Mouse (Mus musculus): ENCODE measurements around the gene Dhrs3. TPM values are rescaled to one million over a fixed set of nuclear protein-coding genes. Genes with fewer than 3 reads are reported as not detected.

Dhrs3 gene
- polyA plus RNA-seq (2016; fragmentation: Nextera tagmentation; extraction: Ambion mirVana), result 22.0 and 30.2 TPM in 2 replicates

DNA sequence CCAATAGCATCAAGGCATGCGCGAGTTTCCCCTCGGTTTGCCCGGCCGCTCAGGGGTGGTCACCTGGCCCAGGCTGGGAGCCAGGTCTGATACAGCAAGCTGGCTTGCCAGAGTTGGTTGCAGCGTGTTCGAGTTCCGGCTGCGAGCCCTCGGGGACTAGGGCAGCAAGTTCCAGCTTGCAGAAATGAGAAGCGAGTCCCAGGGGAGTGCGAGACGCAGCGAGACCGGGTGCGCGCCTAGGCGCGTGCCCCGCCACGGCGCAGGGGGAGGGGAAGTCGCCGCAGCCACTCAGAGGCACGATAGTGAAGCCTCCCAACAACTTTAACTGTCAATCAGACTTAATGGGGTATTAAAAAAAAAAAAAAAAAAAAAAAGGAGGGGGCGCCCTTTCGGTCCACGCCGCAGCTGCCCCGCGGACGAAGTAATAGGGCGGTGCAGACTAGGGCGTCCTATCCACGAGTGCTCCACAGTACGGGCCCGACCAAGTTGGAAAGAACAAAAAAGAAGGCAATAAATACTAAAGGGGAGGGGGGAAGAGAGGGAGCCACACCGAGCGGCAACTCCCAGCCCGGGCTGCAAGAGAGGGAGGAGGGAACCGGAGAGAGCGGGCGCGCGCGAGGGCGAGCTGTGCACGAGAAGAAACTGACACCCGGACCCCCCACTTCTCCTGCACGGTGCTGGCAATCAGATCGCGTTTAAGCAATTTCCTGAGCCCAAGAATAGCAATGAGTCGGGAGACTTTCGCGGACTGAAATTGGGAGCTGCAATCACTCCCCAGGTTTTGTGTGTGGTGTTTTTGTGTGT lies at the start of gene Dhrs3:
Gene Dhrs3, plus strand, starts transcription at position 695 of the 804 bp plus-strand sequence.
- Histone ChIP-seq H3K27me3 (replicated peaks; ENCODE audit: low read depth, poor library complexity, severe bottlenecking) (peaks cover 36% of the 10 kb centered on the region), H3K36me3 (replicated peaks) (no peaks in the 10 kb centered on the region), H3K27ac (replicated peaks) (peak within 1 kb of the TSS; percentile 83), H3K4me1 (peaks cover 55% of the 10 kb centered on the region), H3K4me3 (peak within 1 kb of the TSS; percentile 70), H3K9me3 (no peaks in the 10 kb centered on the region)
- DNase-seq (ENCODE audit: low spot score), result peak; percentile 92
- WGBS, result under 1% methylated on average over 55 of the region's 55 CpGs

GRCm38 (mm10) chr4:144861756-144862505 lies 30.7 kb upstream of the Dhrs3 start:
- Histone ChIP-seq H3K4me3 (no peak overlapping the region), H3K9me3 (no peaks in the 10 kb centered on the region), H3K36me3 (replicated peaks) (no peaks in the 10 kb centered on the region), H3K4me1 (no peaks in the 10 kb centered on the region), H3K27ac (replicated peaks) (no peak overlapping the region), H3K27me3 (replicated peaks; ENCODE audit: low read depth, poor library complexity, severe bottlenecking) (no peaks in the 10 kb centered on the region)
- 75% methylated on average over 3 of the region's 3 CpGs for WGBS
- no peak for DNase-seq (ENCODE audit: low spot score)

DNA sequence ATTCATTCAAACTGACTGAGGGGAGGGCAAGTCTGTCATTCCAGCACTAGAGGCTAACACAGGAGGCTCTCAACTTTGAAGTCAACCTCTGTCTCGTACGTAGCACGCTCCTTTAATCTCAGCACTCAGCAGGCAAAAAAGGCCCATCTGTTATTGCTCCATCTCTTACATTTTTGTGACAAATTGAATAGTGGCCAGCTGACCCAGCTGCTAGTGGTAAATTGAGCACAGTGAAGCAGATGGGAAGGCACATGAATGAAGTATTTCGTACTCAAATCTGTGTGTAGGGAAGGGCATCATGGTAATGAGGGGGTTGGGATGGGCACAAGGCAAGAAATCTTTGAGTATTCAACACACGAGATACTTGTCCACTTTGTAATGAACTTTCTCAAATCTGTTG lies 24.7 kb upstream of the Dhrs3 start:
- DNase-seq (ENCODE audit: low spot score), result no peak
- 83% methylated on average over 5 of the region's 5 CpGs for WGBS
- no peaks in the 10 kb centered on the region for H3K9me3 ChIP-seq

GRCm38 (mm10) chr4:144868584-144868983 lies 24.0 kb upstream of the Dhrs3 start:
- Histone ChIP-seq H3K27ac (replicated peaks) (no peak overlapping the region), H3K4me1 (no peaks in the 10 kb centered on the region), H3K36me3 (replicated peaks) (no peaks in the 10 kb centered on the region), H3K4me3 (no peak overlapping the region), H3K27me3 (replicated peaks; ENCODE audit: low read depth, poor library complexity, severe bottlenecking) (no peaks in the 10 kb centered on the region), H3K9me3 (no peaks in the 10 kb centered on the region)
- no peak for DNase-seq (ENCODE audit: low spot score)
- 90% methylated on average over 4 of the region's 4 CpGs for WGBS

More for the DNA sequence above, 24.7 kb upstream of the Dhrs3 start:
- Histone ChIP-seq H3K27me3 (replicated peaks; ENCODE audit: low read depth, poor library complexity, severe bottlenecking) (no peaks in the 10 kb centered on the region), H3K4me1 (no peaks in the 10 kb centered on the region), H3K36me3 (replicated peaks) (no peaks in the 10 kb centered on the region), H3K27ac (replicated peaks) (no peak overlapping the region), H3K4me3 (no peak overlapping the region)

DNA sequence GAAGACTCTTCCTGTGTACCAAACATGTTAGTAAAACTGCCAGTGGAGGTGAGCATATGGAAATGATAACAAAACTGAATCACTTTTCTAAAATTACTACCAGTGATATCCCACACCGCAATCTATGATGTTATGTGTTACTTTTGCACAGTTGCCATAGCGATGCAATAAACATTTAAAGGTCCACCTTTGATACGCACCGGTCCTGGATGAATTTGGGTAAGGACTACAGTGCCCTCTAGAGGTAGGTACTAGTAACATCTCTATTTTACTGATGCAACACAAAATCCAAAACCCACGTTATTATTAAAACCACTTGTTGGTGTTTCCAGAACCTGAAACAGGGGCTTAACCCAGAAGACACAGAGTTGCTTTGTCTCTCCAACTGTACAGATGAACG lies 19.7 kb upstream of the Dhrs3 start:
- H3K4me1 ChIP-seq, result no peaks in the 10 kb centered on the region
- no peaks in the 10 kb centered on the region for H3K27me3 ChIP-seq (replicated peaks; ENCODE audit: low read depth, poor library complexity, severe bottlenecking)
- no peak overlapping the region for H3K27ac ChIP-seq (replicated peaks)
- no peak overlapping the region for H3K4me3 ChIP-seq
- H3K36me3 ChIP-seq (replicated peaks), result no peaks in the 10 kb centered on the region
- WGBS, result 40% methylated on average over 6 of the region's 6 CpGs
- H3K9me3 ChIP-seq, result no peaks in the 10 kb centered on the region
- DNase-seq (ENCODE audit: low spot score), result no peak

- Histone ChIP-seq H3K9me3 (no peaks in the 10 kb centered on the region), H3K4me3 (no peak overlapping the region), H3K36me3 (replicated peaks) (no peaks in the 10 kb centered on the region), H3K27ac (replicated peaks) (no peak overlapping the region), H3K27me3 (replicated peaks; ENCODE audit: low read depth, poor library complexity, severe bottlenecking) (no peaks in the 10 kb centered on the region), H3K4me1 (no peaks in the 10 kb centered on the region)
- WGBS, result 79% methylated on average over 2 of the region's 2 CpGs
- DNase-seq (ENCODE audit: low spot score), result no peak
Measured at GRCm38 (mm10) chr4:144875576-144876093, 17.0 kb upstream of the Dhrs3 start.

DNA sequence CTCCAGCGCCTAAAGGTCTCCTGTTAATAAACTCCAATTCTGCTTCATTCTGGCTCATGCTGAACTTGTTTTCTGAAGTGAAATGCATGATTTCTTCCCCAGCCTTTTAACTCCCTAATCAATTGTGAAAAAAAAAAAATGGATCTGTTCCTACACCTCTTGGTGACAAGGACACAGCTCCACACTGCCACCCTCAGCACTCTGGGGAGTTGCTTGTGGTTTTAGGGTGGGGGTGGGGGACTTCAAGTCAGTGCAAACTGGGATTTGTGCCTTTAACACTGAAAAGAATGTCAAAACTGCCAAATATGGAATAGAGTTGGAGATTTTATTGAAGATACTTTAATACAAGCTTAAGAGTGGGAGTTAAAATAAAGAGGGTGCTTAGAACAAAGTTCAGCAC lies 13.1 kb upstream of the Dhrs3 start:
- Histone ChIP-seq H3K36me3 (replicated peaks) (no peaks in the 10 kb centered on the region), H3K27ac (replicated peaks) (no peak overlapping the region), H3K4me1 (peaks cover 13% of the 10 kb centered on the region; the same call in 1 of the 2 replicates), H3K4me3 (no peak overlapping the region), H3K27me3 (replicated peaks; ENCODE audit: low read depth, poor library complexity, severe bottlenecking) (no peaks in the 10 kb centered on the region), H3K9me3 (no peaks in the 10 kb centered on the region)
- WGBS, result 63% methylated on average over 1 of the region's 1 CpGs
- no peak for DNase-seq (ENCODE audit: low spot score)

GRCm38 (mm10) chr4:144881376-144881775 lies 11.3 kb upstream of the Dhrs3 start:
- H3K27me3 ChIP-seq (replicated peaks; ENCODE audit: low read depth, poor library complexity, severe bottlenecking), result no peaks in the 10 kb centered on the region
- no peak for DNase-seq (ENCODE audit: low spot score)
- WGBS, result 71% methylated on average over 2 of the region's 2 CpGs
- no peaks in the 10 kb centered on the region for H3K36me3 ChIP-seq (replicated peaks)
- H3K27ac ChIP-seq (replicated peaks), result no peak overlapping the region
- no peak overlapping the region for H3K4me3 ChIP-seq
- H3K9me3 ChIP-seq, result no peaks in the 10 kb centered on the region
- H3K4me1 ChIP-seq, result peaks cover 13% of the 10 kb centered on the region; the same call in 1 of the 2 replicates

DNA sequence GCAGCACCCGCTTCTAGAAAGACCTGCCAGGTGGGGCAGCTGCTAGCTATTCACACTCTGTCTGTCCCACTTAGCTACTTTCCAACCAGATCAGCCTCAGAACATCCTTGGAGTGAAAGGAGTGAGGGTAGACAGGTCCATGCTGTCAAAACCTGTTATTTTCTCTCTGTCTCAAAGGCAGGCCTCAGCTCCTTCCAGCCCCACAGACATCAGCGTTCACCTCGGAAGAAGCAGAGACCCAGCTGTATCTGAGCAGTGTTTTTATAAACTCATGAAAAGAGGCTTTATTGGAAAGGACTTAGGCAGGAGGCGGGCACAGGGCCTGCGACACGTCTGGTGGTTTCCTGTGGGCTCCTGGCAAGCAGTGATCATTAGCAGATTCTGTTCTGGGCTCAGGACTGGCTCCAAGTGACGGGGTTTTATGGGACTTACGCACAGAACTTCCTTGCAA lies 9.7 kb upstream of the Dhrs3 start:
- H3K9me3 ChIP-seq, result no peaks in the 10 kb centered on the region
- H3K4me1 ChIP-seq, result peaks cover 13% of the 10 kb centered on the region; the same call in 1 of the 2 replicates
- H3K4me3 ChIP-seq, result no peak overlapping the region
- H3K36me3 ChIP-seq (replicated peaks), result no peaks in the 10 kb centered on the region
- 50% methylated on average over 8 of the region's 8 CpGs for WGBS
- H3K27ac ChIP-seq (replicated peaks), result no peak overlapping the region
- H3K27me3 ChIP-seq (replicated peaks; ENCODE audit: low read depth, poor library complexity, severe bottlenecking), result no peaks in the 10 kb centered on the region
- DNase-seq (ENCODE audit: low spot score), result no peak

DNA sequence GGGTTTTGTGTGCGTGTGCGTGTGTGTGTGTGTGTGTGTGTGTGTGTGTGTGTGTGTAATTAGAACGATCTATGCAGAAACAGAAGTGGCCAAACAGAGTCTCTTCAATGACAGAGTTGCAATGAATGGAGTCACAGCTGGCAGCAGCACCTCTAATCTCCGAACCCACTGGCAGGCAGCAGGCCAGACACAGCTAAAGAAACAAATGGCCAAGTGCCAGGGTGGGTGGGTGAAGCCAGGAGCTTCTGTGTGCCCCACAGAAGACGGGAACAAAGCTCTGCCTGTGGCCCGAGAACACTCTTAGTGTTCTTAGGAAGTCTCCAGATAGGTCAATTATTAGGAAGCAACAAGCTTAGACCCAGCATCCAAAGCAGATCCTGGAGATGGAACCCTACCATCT lies 6.2 kb upstream of the Dhrs3 start:
- WGBS, result 78% methylated on average over 6 of the region's 6 CpGs
- Histone ChIP-seq H3K36me3 (replicated peaks) (no peaks in the 10 kb centered on the region), H3K27me3 (replicated peaks; ENCODE audit: low read depth, poor library complexity, severe bottlenecking) (peaks cover 7% of the 10 kb centered on the region), H3K27ac (replicated peaks) (no peak overlapping the region), H3K4me3 (no peak overlapping the region), H3K4me1 (peaks cover 21% of the 10 kb centered on the region), H3K9me3 (no peaks in the 10 kb centered on the region)
- DNase-seq (ENCODE audit: low spot score), result no peak

DNA sequence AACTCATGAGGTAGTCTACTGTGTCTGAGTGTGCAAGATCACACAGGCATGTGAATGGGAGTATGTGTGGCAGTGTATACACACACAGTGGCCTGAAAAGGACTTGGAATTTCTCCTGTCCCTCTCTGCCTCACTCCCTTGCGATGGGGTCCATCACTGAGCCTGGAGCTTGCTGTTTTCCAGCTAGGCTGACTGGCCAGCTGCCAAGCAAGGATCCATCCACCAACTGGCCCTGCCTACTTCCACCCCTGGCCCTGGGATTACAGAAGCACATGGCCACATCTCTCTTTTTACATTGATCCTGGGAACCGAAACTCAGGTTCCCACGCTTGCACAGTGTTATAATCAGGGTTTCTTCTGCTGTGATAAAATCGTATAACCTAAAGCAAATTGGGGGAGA lies 3.9 kb upstream of the Dhrs3 start:
- Histone ChIP-seq H3K4me3 (no peak overlapping the region), H3K27me3 (replicated peaks; ENCODE audit: low read depth, poor library complexity, severe bottlenecking) (peaks cover 19% of the 10 kb centered on the region), H3K4me1 (peaks cover 23% of the 10 kb centered on the region), H3K36me3 (replicated peaks) (no peaks in the 10 kb centered on the region), H3K9me3 (no peaks in the 10 kb centered on the region), H3K27ac (replicated peaks) (no peak overlapping the region)
- no peak for DNase-seq (ENCODE audit: low spot score)
- 93% methylated on average over 4 of the region's 4 CpGs for WGBS

DNA sequence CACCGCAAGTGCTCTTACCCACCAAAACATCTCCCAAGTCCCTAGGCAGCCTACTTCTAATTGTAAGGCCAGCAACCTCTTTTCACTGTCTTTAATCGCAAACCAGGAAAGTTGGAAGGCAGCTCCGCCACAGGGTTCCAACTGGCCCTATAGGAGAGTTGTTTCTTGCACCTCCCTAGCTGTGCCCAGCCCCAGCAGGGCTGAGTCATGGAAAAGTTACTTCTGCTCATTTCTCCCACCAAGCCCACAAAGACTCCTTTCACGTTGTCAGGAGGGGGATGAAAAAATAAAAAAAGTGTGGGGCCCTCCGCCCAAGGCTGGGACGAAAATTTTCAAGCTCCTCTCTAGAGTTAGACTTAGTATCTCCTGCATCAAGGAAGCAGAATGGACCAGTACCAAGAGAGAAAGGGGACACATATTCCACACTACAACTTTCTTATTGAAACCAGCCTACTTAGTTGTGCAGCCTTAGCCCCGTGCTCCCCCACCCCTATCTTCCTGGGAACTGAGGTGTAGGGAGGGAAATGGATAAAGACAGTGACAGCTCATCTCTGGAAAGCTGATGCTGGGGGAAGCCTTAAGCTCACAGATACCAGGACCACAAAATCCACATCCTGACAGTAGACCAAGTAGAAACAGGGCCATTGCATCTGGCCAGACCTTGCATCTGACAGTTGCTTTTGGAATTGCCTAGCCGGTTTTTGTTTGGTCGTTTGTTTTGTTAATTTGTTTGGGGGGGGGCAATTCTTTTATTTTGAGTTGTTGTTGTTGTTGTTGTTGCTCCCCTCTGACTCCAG lies 2.9 kb upstream of the Dhrs3 start:
- peaks cover 28% of the 10 kb centered on the region for H3K27me3 ChIP-seq (replicated peaks; ENCODE audit: low read depth, poor library complexity, severe bottlenecking)
- 79% methylated on average over 9 of the region's 9 CpGs for WGBS
- DNase-seq (ENCODE audit: low spot score), result no peak
- H3K4me1 ChIP-seq, result peaks cover 32% of the 10 kb centered on the region
- H3K36me3 ChIP-seq (replicated peaks), result no peaks in the 10 kb centered on the region
- H3K9me3 ChIP-seq, result no peaks in the 10 kb centered on the region
- H3K4me3 ChIP-seq, result no peak overlapping the region
- no peak overlapping the region for H3K27ac ChIP-seq (replicated peaks)
